Comparison of ENCODE assay signal across 11 mouse cellular contexts in the genomic region with DNA sequence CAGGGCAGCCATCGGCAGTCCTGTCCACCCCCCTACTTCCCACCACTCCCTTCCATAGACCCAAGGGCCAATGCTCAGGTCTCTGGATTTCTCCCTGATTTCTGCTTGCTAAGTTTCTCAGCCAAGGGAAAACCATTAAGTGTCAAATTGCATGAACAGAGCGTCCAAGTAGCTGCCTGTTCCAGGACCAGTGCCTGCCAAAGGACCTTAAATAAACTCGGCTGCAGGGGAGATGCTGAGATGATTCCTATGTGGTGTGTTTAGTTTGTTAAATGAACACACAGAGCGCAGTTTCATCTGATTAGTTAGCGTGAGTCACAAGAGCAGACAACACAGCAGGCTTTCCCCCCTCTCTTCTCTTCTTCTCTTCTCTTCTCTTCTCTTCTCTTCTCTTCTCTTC.
A peak's percentile ranks its signal among the peaks of the same experiment; 100 is the strongest.
DNase-seq lines count a peak whose midpoint lies in the region; ATAC-seq lines count a peak whose summit lies in the region.
"Had no signal": no experiment of that assay in that cellular context is flagged by ENCODE, and none has a peak within 500 bp of the region (broad histone marks: within the 10 kb centered on the region; RNA-seq: fewer than 3 reads in every experiment).

No protein-coding gene starts in this region.

- H3K4me3 ChIP-seq in kidney, embryonic 16.5 days (ENCODE audit: low read length): no peak overlapping the region
- H3K4me3 ChIP-seq: heart, embryonic 15.5 days; neural tube, embryonic 13.5 days had no signal

- H3K27me3 ChIP-seq in kidney, embryonic 16.5 days (ENCODE audit: insufficient read depth, low read length): no peaks in the 10 kb centered on the region
- H3K27me3 ChIP-seq: heart, embryonic 15.5 days; neural tube, embryonic 13.5 days had no signal

- H3K4me2 ChIP-seq in kidney, embryonic 16.5 days (replicated peaks; ENCODE audit: low read depth, low read length): no peak overlapping the region
- H3K4me2 ChIP-seq: heart, embryonic 15.5 days; neural tube, embryonic 13.5 days had no signal

- no peaks in the 10 kb centered on the region for H3K9me3 ChIP-seq in kidney, embryonic 16.5 days (ENCODE audit: low read length)
- H3K9me3 ChIP-seq: heart, embryonic 15.5 days; neural tube, embryonic 13.5 days had no signal

- intact Hi-C loops in gastrocnemius, postnatal 14 days (cut with DNase I; ENCODE audit: low total_unique reads): loop anchor here (10.0 kb wide), 1 partner anchor 706 kb away; no protein-coding TSS in a partner anchor

- no peak for DNase-seq in kidney, postnatal 36 days
- DNase-seq in 3T3-L1 (ENCODE audit: low read depth, low spot score) (peak; percentile 46), adipocyte (ENCODE audit: low spot score) (peak; percentile 31)
- DNase-seq in gastrocnemius, postnatal 14 days: peak; percentile 39
- no peak for DNase-seq in right cerebral cortex, postnatal 25 days
- no peak for DNase-seq in layer of hippocampus, adult 8-10 months (ENCODE audit: low spot score in 2 of 2)
- DNase-seq: cerebellum, postnatal 25 days; thymus, adult 2 months had no signal

- H3K9ac ChIP-seq in kidney, embryonic 16.5 days (replicated peaks; ENCODE audit: low read length): no peak overlapping the region
- H3K9ac ChIP-seq: heart, embryonic 15.5 days; neural tube, embryonic 13.5 days had no signal

- peak; percentile 44; the same call in 1 of the 2 replicates for ATAC-seq in kidney, embryonic 16.5 days (ENCODE audit: low FRiP score, low TSS enrichment)

- H3K36me3 ChIP-seq in kidney, embryonic 16.5 days (ENCODE audit: insufficient read depth, low read length): no peaks in the 10 kb centered on the region
- H3K36me3 ChIP-seq: heart, embryonic 15.5 days; neural tube, embryonic 13.5 days had no signal

- no peak overlapping the region for H3K27ac ChIP-seq in kidney, embryonic 16.5 days (ENCODE audit: low read length)
- H3K27ac ChIP-seq: heart, embryonic 15.5 days; neural tube, embryonic 13.5 days had no signal

- 26% methylated on average over 5 of the region's 5 CpGs for WGBS in kidney, embryonic 16.5 days

- H3K4me1 ChIP-seq in kidney, embryonic 16.5 days (ENCODE audit: insufficient read depth, low read length): peaks cover 16% of the 10 kb centered on the region

Comparison
In these comparisons a context has a peak if more than half of its experiments do, and no peak if none do; other contexts are left out.
1. DNase-seq: peak in 3T3-L1 (single experiment), adipocyte (single experiment) and gastrocnemius, postnatal 14 days (single experiment); none in kidney, postnatal 36 days (0 of 2), right cerebral cortex, postnatal 25 days (single experiment) and layer of hippocampus, adult 8-10 months (0 of 2).